Mouse (Mus musculus): ENCODE results near the gene Htr6. TPM values are rescaled to one million over a fixed set of nuclear protein-coding genes. Genes with fewer than 3 reads are reported as not detected.

Htr6 gene
- total RNA-seq, 1 experiment from 2014 or later = not detected

- 0 out of 4 replicates have a peak, but pooled peaks of 1 of the 2 experiments have one; percentile 29 for ATAC-seq (replicated peaks in 1 of 2; ENCODE audit: insufficient read depth in 1 of 2, low FRiP score in 2 of 2, low TSS enrichment in 1 of 2, low read depth in 1 of 2, poor library complexity in 2 of 2, severe bottlenecking in 2 of 2)
Observed at GRCm38 (mm10) chr4:139091478-139092355, 16.3 kb upstream of the Htr6 start.

- ATAC-seq (replicated peaks in 1 of 2; ENCODE audit: insufficient read depth in 1 of 2, low FRiP score in 2 of 2, low TSS enrichment in 1 of 2, low read depth in 1 of 2, poor library complexity in 2 of 2, severe bottlenecking in 2 of 2) = no peak
Observed at GRCm38 (mm10) chr4:139091066-139091465, 15.7 kb upstream of the Htr6 start.

GRCm38 (mm10) chr4:139090303-139090940 lies 15.1 kb upstream of the Htr6 start:
- ATAC-seq (replicated peaks in 1 of 2; ENCODE audit: insufficient read depth in 1 of 2, low FRiP score in 2 of 2, low TSS enrichment in 1 of 2, low read depth in 1 of 2, poor library complexity in 2 of 2, severe bottlenecking in 2 of 2) = no peak

- no peak for ATAC-seq (replicated peaks in 1 of 2; ENCODE audit: insufficient read depth in 1 of 2, low FRiP score in 2 of 2, low TSS enrichment in 1 of 2, low read depth in 1 of 2, poor library complexity in 2 of 2, severe bottlenecking in 2 of 2)
Observed at GRCm38 (mm10) chr4:139088982-139089671, 13.8 kb upstream of the Htr6 start.

GRCm38 (mm10) chr4:139086984-139087383 lies 11.6 kb upstream of the Htr6 start:
- ATAC-seq (replicated peaks in 1 of 2; ENCODE audit: insufficient read depth in 1 of 2, low FRiP score in 2 of 2, low TSS enrichment in 1 of 2, low read depth in 1 of 2, poor library complexity in 2 of 2, severe bottlenecking in 2 of 2) = no peak

GRCm38 (mm10) chr4:139086037-139086436 lies 10.7 kb upstream of the Htr6 start:
- ATAC-seq (replicated peaks in 1 of 2; ENCODE audit: insufficient read depth in 1 of 2, low FRiP score in 2 of 2, low TSS enrichment in 1 of 2, low read depth in 1 of 2, poor library complexity in 2 of 2, severe bottlenecking in 2 of 2) = peak; percentile 48 to 68

- no peak for ATAC-seq (replicated peaks in 1 of 2; ENCODE audit: insufficient read depth in 1 of 2, low FRiP score in 2 of 2, low TSS enrichment in 1 of 2, low read depth in 1 of 2, poor library complexity in 2 of 2, severe bottlenecking in 2 of 2)
Observed at GRCm38 (mm10) chr4:139085337-139085736, 10.0 kb upstream of the Htr6 start.

GRCm38 (mm10) chr4:139082790-139083564 lies 7.6 kb upstream of the Htr6 start:
- ATAC-seq (replicated peaks in 1 of 2; ENCODE audit: insufficient read depth in 1 of 2, low FRiP score in 2 of 2, low TSS enrichment in 1 of 2, low read depth in 1 of 2, poor library complexity in 2 of 2, severe bottlenecking in 2 of 2) = no peak

- ATAC-seq (replicated peaks in 1 of 2; ENCODE audit: insufficient read depth in 1 of 2, low FRiP score in 2 of 2, low TSS enrichment in 1 of 2, low read depth in 1 of 2, poor library complexity in 2 of 2, severe bottlenecking in 2 of 2) = no peak
Observed at GRCm38 (mm10) chr4:139081270-139081931, 6.0 kb upstream of the Htr6 start.

GRCm38 (mm10) chr4:139080259-139080658 lies 4.9 kb upstream of the Htr6 start:
- ATAC-seq (replicated peaks in 1 of 2; ENCODE audit: insufficient read depth in 1 of 2, low FRiP score in 2 of 2, low TSS enrichment in 1 of 2, low read depth in 1 of 2, poor library complexity in 2 of 2, severe bottlenecking in 2 of 2) = no peak

GRCm38 (mm10) chr4:139079439-139079838 lies 4.1 kb upstream of the Htr6 start:
- no peak for ATAC-seq (replicated peaks in 1 of 2; ENCODE audit: insufficient read depth in 1 of 2, low FRiP score in 2 of 2, low TSS enrichment in 1 of 2, low read depth in 1 of 2, poor library complexity in 2 of 2, severe bottlenecking in 2 of 2)

GRCm38 (mm10) chr4:139078726-139079125 lies 3.4 kb upstream of the Htr6 start:
- ATAC-seq (replicated peaks in 1 of 2; ENCODE audit: insufficient read depth in 1 of 2, low FRiP score in 2 of 2, low TSS enrichment in 1 of 2, low read depth in 1 of 2, poor library complexity in 2 of 2, severe bottlenecking in 2 of 2) = 0 out of 4 replicates have a peak, but pooled peaks of 1 of the 2 experiments have one; percentile 34

- ATAC-seq (replicated peaks in 1 of 2; ENCODE audit: insufficient read depth in 1 of 2, low FRiP score in 2 of 2, low TSS enrichment in 1 of 2, low read depth in 1 of 2, poor library complexity in 2 of 2, severe bottlenecking in 2 of 2) = 0 out of 4 replicates have a peak, but pooled peaks of 1 of the 2 experiments have one; percentile 43
Observed at GRCm38 (mm10) chr4:139078313-139078712, 2.9 kb upstream of the Htr6 start.

- ATAC-seq (replicated peaks in 1 of 2; ENCODE audit: insufficient read depth in 1 of 2, low FRiP score in 2 of 2, low TSS enrichment in 1 of 2, low read depth in 1 of 2, poor library complexity in 2 of 2, severe bottlenecking in 2 of 2) = no peak
Observed at GRCm38 (mm10) chr4:139075915-139076314, 545 bp upstream of the Htr6 start.

- no peak for ATAC-seq (replicated peaks in 1 of 2; ENCODE audit: insufficient read depth in 1 of 2, low FRiP score in 2 of 2, low TSS enrichment in 1 of 2, low read depth in 1 of 2, poor library complexity in 2 of 2, severe bottlenecking in 2 of 2)
Observed at GRCm38 (mm10) chr4:139074060-139074459, 1.3 kb downstream of the Htr6 start.

GRCm38 (mm10) chr4:139068287-139068686 lies 7.1 kb downstream of the Htr6 start:
- no peak for ATAC-seq (replicated peaks in 1 of 2; ENCODE audit: insufficient read depth in 1 of 2, low FRiP score in 2 of 2, low TSS enrichment in 1 of 2, low read depth in 1 of 2, poor library complexity in 2 of 2, severe bottlenecking in 2 of 2)

GRCm38 (mm10) chr4:139064831-139065230 lies 10.5 kb downstream of the Htr6 start:
- no peak for ATAC-seq (replicated peaks in 1 of 2; ENCODE audit: insufficient read depth in 1 of 2, low FRiP score in 2 of 2, low TSS enrichment in 1 of 2, low read depth in 1 of 2, poor library complexity in 2 of 2, severe bottlenecking in 2 of 2)

Data from hematopoietic stem cell, adult 5-6 weeks (primary cell).